Mouse (Mus musculus) left cerebral cortex, adult 2 months (tissue): Measurements from ENCODE around the gene Ranbp6. TPM values are rescaled to one million over a fixed set of nuclear protein-coding genes. Genes with fewer than 3 reads are reported as not detected.

Experiments
- DNase-seq, 2 experiments: peaks; one replicate each; pipeline ENCODE4 v3.0.0; 2021 to 2022; ENCODE audit warnings: low spot score in 2 of 2, mixed read lengths in 1 of 2; ENCODE audit errors: extremely low spot score in 1 of 2
- H3K27ac ChIP-seq: fragments of 200-600 bp; 2 replicates; pipeline ENCODE4 v1.8.1; 2022
- H3K4me3 ChIP-seq: fragments of 200-600 bp; 2 replicates; pipeline ENCODE4 v1.8.1; 2022
- CTCF ChIP-seq: fragments of 200-600 bp; IDR thresholded peaks from 2 replicates; pipeline ENCODE4 v1.8.1; 2022; ENCODE audit warnings: antibody characterized with exemption, mild to moderate bottlenecking, moderate library complexity
- intact Hi-C: fragments of 180-260 bp; cut with DNase I; formaldehyde crosslinking; loops from one replicate; pipeline ENCODE4 v1.15.1; 2025
- total RNA-seq, 2 experiments: library from RNA; stranded (reverse); gene quantifications; 2 replicates each; pipeline ENCODE4 v1.2.3; 2021

The Ranbp6 gene
- total RNA-seq, 2 experiments from 2014 or later: 32.1 to 36.4 TPM

- H3K27ac ChIP-seq: peak overlapping the region; percentile 71
- intact Hi-C loops: loop anchor here (5.0 kb wide), 2 partner anchors 227 to 312 kb away; partner anchors contain the start of gene Uhrf2
- peak; percentile 38 to 42 for DNase-seq
- H3K4me3 ChIP-seq: peak overlapping the region; percentile 85
- no peak for TF ChIP-seq CTCF
Observed at GRCm38 (mm10) chr19:29805101-29805916, 7.5 kb downstream of the Ranbp6 start.

GRCm38 (mm10) chr19:29803946-29804345 lies 8.8 kb downstream of the Ranbp6 start:
- no peak for TF ChIP-seq CTCF
- intact Hi-C loops: no loop called here
- no peak for DNase-seq
- no peak overlapping the region for H3K27ac ChIP-seq
- peak overlapping the region; percentile 85 for H3K4me3 ChIP-seq

- TF ChIP-seq CTCF: no peak
- intact Hi-C loops: no loop called here
- no peak for DNase-seq
- H3K27ac ChIP-seq: no peak overlapping the region
- no peak overlapping the region for H3K4me3 ChIP-seq
Observed at GRCm38 (mm10) chr19:29797371-29797770, 15.4 kb downstream of the Ranbp6 start.

GRCm38 (mm10) chr19:29787997-29788396 lies 24.8 kb downstream of the Ranbp6 start:
- Histone ChIP-seq H3K4me3 (no peak overlapping the region), H3K27ac (no peak overlapping the region)
- TF ChIP-seq CTCF: no peak
- DNase-seq: no peak
- intact Hi-C loops: no loop called here

GRCm38 (mm10) chr19:29782914-29783313 lies 29.9 kb downstream of the Ranbp6 start:
- no peak overlapping the region for H3K4me3 ChIP-seq
- TF ChIP-seq CTCF: no peak
- no peak for DNase-seq
- intact Hi-C loops: no loop called here
- no peak overlapping the region for H3K27ac ChIP-seq

Other genes starting within 250 kb of the Ranbp6 start
- gene Ermp1, start 164.6 kb downstream of the Ranbp6 start, total RNA-seq: 10 to 100 TPM; 33.7 to 34.1 TPM
- under 1 TPM; 0.50 to 0.84 TPM for gene Mlana, start 115.2 kb downstream of the Ranbp6 start, total RNA-seq
- gene 9930021J03Rik, start 7.0 kb downstream of the Ranbp6 start, total RNA-seq: 10 to 100 TPM; 38.3 to 41.1 TPM
- gene Il33, start 112.1 kb upstream of the Ranbp6 start, total RNA-seq: 10 to 100 TPM; 29.9 to 37.1 TPM
- gene Trpd52l3, start 190.8 kb upstream of the Ranbp6 start, total RNA-seq: not detected
- gene Uhrf2, start 217.5 kb upstream of the Ranbp6 start, total RNA-seq: 10 to 100 TPM; 50.1 to 58.7 TPM